Mouse (Mus musculus) forebrain, postnatal 0 days (tissue): ENCODE results near the gene Gm20481. TPM values are rescaled to one million over a fixed set of nuclear protein-coding genes. Genes with fewer than 3 reads are reported as not detected.

ENCODE experiments used
- ATAC-seq: fragments of 200-750 bp; cut with Nextera tagmentation; 2 replicates; pipeline ENCODE4 v1.8.0; 2017; ENCODE audit warnings: mild to moderate bottlenecking, moderate library complexity
- DNase-seq: peaks from one replicate; pipeline ENCODE4 v3.0.0-alpha.2; 2015
- H3K27ac ChIP-seq: fragments of 300-500 bp; sonication (generic); 2 replicates; pipeline ENCODE4 v1.5.1; 2014; ENCODE audit warnings: low read depth, mild to moderate bottlenecking, antibody characterized with exemption, low read length, moderate library complexity, mixed read lengths
- H3K27me3 ChIP-seq: fragments of 300-500 bp; sonication (generic); 2 replicates; pipeline ENCODE4 v1.6.1; 2014; ENCODE audit warnings: mild to moderate bottlenecking, low read length, mixed read lengths; ENCODE audit not compliant: insufficient read depth
- H3K36me3 ChIP-seq: fragments of 300-500 bp; sonication (generic); 2 replicates; pipeline ENCODE4 v1.6.1; 2014; ENCODE audit warnings: mild to moderate bottlenecking, moderate library complexity; ENCODE audit not compliant: insufficient read depth
- H3K4me1 ChIP-seq: fragments of 300-500 bp; sonication (generic); 2 replicates; pipeline ENCODE4 v1.6.1; 2014; ENCODE audit warnings: antibody characterized with exemption; ENCODE audit not compliant: insufficient read depth
- H3K4me2 ChIP-seq: fragments of 300-500 bp; sonication (generic); 2 replicates; pipeline ENCODE4 v1.6.1; 2014; ENCODE audit warnings: low read depth, mild to moderate bottlenecking, moderate library complexity
- H3K4me3 ChIP-seq: fragments of 300-500 bp; sonication (generic); 2 replicates; pipeline ENCODE4 v1.5.1; 2014; ENCODE audit warnings: low read depth, low read length, mixed read lengths
- H3K9ac ChIP-seq: fragments of 300-500 bp; sonication (generic); 2 replicates; pipeline ENCODE4 v1.6.1; 2014; ENCODE audit warnings: mild to moderate bottlenecking
- H3K9me3 ChIP-seq: fragments of 300-500 bp; sonication (generic); 2 replicates; pipeline ENCODE4 v1.6.1; 2016; ENCODE audit warnings: low read length
- CTCF ChIP-seq: sonication (generic); IDR thresholded peaks from 2 replicates; pipeline ENCODE4 v1.5.1; 2016; ENCODE audit warnings: antibody characterized with exemption, control low read depth, low read depth
- WGBS: fragments of 180-500 bp; shearing (Covaris S2); extraction: QIAGEN DNeasy Blood & Tissue Kit; methylation state at CpG from one replicate; pipeline ENCODE4 v1.1.7; 2014; 5-methylcytosine and 5-hydroxymethylcytosine counted together
- polyA plus RNA-seq: library from polyadenylated mRNA; unstranded; fragments of >200 nt; fragmentation: Nextera tagmentation; extraction: Ambion mirVana; gene quantifications from 2 replicates; pipeline ENCODE4 v1.2.1, GENCODE M21; 2015
- total RNA-seq: library from RNA; depleted of rRNA; stranded (reverse); fragments of >200 nt; gene quantifications from 2 replicates; pipeline ENCODE4 v1.2.3, GENCODE M21; 2014

Gene Gm20481
- total and polyA plus RNA-seq, 2 experiments from 2014 or later = not detected

DNA sequence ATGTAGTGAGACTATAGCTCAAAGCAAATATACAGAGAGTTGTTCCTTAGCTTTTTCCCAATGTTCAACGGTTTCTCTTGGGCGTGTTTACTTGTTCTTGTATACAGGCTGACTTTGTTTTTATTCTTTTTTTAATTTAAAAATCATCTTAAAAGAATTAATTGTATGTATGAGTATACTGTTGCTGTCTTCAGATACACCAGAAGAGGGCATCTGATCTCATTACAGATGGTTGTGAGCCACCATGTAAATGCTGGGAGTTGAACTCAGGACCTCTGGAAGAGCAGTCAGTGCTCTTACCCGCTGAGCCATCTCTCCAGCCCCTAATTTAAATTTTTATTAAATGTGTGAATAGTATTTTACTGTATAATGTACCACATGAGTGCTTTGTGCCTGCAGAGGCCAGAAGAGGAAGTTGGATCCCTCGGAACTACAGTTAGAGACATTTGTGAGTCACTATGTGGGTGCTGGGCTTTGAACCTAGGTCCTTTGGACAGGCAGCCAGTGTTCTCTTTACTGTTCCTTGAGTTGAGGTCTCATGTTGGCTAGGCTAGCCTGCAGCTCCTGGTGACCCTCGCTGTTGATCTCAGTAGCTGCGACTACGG, 37.8 kb downstream of the Gm20481 start:
- Histone ChIP-seq H3K27me3 (no peaks in the 10 kb centered on the region), H3K36me3 (peaks cover 67% of the 10 kb centered on the region), H3K9ac (no peak overlapping the region), H3K4me2 (no peak overlapping the region), H3K4me3 (no peak overlapping the region), H3K27ac (no peak overlapping the region), H3K4me1 (peaks cover 7% of the 10 kb centered on the region), H3K9me3 (no peaks in the 10 kb centered on the region)
- no peak for DNase-seq
- peak; percentile 37; the same call in 1 of the 2 replicates for TF ChIP-seq CTCF
- WGBS = 96% methylated on average over 7 of the region's 7 CpGs
- no peak for ATAC-seq

DNA sequence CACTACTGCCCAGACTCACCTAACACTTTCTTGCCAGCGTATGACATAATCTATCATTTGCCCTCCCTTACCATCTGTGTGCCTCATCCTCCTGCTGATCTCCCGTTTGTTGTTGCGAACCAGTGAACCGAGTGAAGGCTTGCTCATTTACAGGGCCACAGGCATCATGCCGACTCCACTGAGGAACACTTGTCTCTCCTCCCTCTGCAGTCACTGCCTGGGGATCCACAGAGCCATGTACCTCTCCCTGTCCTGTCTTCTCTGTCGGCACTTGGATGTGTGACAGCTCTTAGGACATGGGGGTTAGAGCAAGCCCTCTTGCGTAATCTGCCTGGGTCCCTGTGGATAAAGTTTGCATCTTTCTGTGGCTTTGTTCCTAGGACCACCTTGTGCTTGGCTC, 39.9 kb downstream of the Gm20481 start:
- Histone ChIP-seq H3K27ac (no peak overlapping the region), H3K9ac (no peak overlapping the region), H3K9me3 (no peaks in the 10 kb centered on the region), H3K36me3 (peaks cover 81% of the 10 kb centered on the region), H3K4me1 (no peaks in the 10 kb centered on the region), H3K4me3 (no peak overlapping the region), H3K4me2 (no peak overlapping the region), H3K27me3 (no peaks in the 10 kb centered on the region)
- DNase-seq (no peak), ATAC-seq (no peak)
- no peak for TF ChIP-seq CTCF
- WGBS = 86% methylated on average over 7 of the region's 7 CpGs

DNA sequence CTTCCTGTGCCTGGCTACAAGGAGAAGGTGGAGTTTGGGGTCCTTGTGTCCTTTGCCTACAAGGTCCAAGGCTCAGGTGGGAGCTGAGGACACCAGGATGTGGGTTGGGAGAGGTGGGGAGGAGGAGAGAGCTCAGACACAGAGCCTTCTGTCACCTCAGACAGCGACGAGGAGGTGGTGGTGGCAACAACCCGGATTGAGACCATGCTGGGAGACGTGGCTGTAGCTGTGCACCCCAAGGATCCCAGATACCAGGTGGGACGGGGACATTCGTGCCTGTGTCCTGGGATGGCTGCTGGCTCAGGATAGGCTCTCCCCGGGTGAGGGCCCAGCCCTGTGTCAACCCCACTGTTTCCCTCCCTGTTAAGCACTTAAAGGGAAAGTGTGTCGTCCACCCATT, 41.7 kb downstream of the Gm20481 start:
- H3K27me3 ChIP-seq = no peaks in the 10 kb centered on the region
- no peak overlapping the region for H3K27ac ChIP-seq
- H3K4me1 ChIP-seq = no peaks in the 10 kb centered on the region
- no peak overlapping the region for H3K4me2 ChIP-seq
- ATAC-seq = no peak
- no peaks in the 10 kb centered on the region for H3K9me3 ChIP-seq
- WGBS = 93% methylated on average over 8 of the region's 8 CpGs
- H3K4me3 ChIP-seq = no peak overlapping the region
- H3K9ac ChIP-seq = no peak overlapping the region
- DNase-seq = no peak
- peaks cover 85% of the 10 kb centered on the region for H3K36me3 ChIP-seq
- TF ChIP-seq CTCF = no peak

DNA sequence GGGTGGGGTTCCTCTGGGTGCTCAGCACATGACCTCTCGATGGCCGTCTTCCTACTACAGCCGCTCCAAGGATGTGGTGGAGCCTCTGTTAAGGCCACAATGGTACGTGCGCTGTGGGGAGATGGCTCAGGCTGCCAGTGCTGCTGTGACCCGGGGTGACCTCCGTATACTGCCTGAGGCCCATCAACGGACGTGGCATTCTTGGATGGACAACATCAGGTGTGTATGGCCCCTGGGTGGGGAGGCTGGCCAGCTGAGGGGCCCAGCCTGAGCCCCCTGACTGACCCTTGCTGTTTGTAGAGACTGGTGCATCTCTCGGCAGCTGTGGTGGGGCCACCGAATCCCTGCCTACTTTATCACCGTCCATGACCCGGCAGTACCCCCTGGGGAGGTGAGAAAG, 42.7 kb downstream of the Gm20481 start:
- no peak overlapping the region for H3K27ac ChIP-seq
- 91% methylated on average over 13 of the region's 13 CpGs for WGBS
- no peaks in the 10 kb centered on the region for H3K27me3 ChIP-seq
- H3K4me1 ChIP-seq = no peaks in the 10 kb centered on the region
- ATAC-seq (no peak), DNase-seq (no peak)
- no peak overlapping the region for H3K4me2 ChIP-seq
- no peak for TF ChIP-seq CTCF
- H3K9me3 ChIP-seq = no peaks in the 10 kb centered on the region
- no peak overlapping the region for H3K4me3 ChIP-seq
- H3K36me3 ChIP-seq = peaks cover 84% of the 10 kb centered on the region
- no peak overlapping the region for H3K9ac ChIP-seq

DNA sequence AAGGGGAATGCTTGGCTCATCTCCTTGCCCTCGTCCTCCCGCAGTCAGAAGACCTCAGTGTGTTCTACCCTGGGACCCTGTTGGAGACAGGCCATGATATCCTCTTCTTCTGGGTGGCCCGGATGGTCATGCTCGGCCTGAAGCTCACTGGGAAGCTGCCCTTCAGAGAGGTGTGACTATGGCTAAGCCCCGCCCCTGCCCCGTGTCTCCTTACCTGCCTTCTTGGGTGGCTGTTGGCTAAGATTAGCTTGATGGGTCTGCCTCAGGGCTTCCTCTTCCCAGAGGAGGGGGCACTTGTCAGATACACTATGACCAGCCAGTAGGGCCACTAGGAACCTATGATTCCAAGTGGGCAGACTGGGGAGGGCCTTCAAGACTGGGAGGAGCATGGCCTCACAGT, 43.5 kb downstream of the Gm20481 start:
- Histone ChIP-seq H3K9ac (no peak overlapping the region), H3K27me3 (no peaks in the 10 kb centered on the region), H3K36me3 (peaks cover 78% of the 10 kb centered on the region), H3K9me3 (no peaks in the 10 kb centered on the region), H3K4me2 (no peak overlapping the region), H3K4me3 (no peak overlapping the region), H3K4me1 (no peaks in the 10 kb centered on the region), H3K27ac (no peak overlapping the region)
- ATAC-seq (no peak), DNase-seq (no peak)
- TF ChIP-seq CTCF = no peak
- WGBS = 92% methylated on average over 6 of the region's 6 CpGs

DNA sequence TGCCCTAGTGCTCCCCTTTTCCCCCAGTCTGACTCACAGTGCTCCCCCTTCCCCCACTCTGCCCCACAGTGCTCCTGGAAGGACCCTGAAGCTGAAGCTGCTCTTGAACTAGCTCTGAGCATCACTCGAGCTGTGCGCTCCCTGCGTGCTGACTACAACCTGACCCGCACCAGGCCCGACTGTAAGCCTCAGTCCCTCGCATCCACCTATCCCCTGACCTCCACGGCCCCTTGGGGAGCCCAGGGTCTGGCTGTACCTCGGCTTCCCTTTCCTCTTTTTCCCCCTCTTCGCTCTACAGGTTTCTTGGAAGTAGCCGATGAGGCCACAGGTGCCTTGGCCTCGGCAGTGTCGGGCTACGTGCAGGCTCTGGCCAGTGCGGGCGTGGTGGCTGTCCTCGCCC, 45.6 kb downstream of the Gm20481 start:
- WGBS = 93% methylated on average over 16 of the region's 16 CpGs
- Histone ChIP-seq H3K27me3 (no peaks in the 10 kb centered on the region), H3K9me3 (no peaks in the 10 kb centered on the region), H3K27ac (no peak overlapping the region), H3K4me3 (no peak overlapping the region), H3K9ac (no peak overlapping the region), H3K4me1 (no peaks in the 10 kb centered on the region), H3K4me2 (no peak overlapping the region), H3K36me3 (peaks cover 63% of the 10 kb centered on the region)
- DNase-seq (no peak), ATAC-seq (no peak)
- no peak for TF ChIP-seq CTCF

DNA sequence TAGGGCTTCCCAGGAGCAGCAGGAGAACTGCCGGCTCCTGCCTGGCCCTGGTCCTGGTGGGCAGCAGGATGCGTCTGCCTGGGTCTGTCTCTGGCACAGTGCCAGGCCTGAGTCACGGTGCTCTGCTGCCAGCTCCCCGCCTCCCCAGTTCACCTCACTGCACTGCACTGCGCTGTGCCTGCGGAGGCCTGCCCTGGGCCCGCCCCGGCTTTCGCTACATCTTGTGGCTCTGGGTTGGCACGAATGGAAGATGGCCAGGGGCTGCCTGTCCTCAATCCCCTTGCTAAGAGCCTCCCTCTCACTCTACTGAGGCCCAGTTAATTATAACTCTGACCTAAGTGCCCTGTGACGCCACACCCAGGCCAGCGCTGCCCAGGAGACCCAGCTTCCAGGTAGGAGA, 46.7 kb downstream of the Gm20481 start, which contains the start of gene Vwa7:
Gene Vwa7, plus strand, starts transcription at position 204 of the 400 bp plus-strand sequence.
- Histone ChIP-seq H3K4me3 (no peak within 1 kb of the TSS), H3K36me3 (peaks cover 52% of the 10 kb centered on the region), H3K4me1 (peaks cover 1% of the 10 kb centered on the region; the same call in 1 of the 2 replicates), H3K4me2 (no peak within 1 kb of the TSS), H3K27me3 (no peaks in the 10 kb centered on the region; the same call in 1 of the 2 replicates), H3K9ac (no peak within 1 kb of the TSS), H3K27ac (no peak within 1 kb of the TSS), H3K9me3 (no peaks in the 10 kb centered on the region)
- DNase-seq (peak; percentile 31), ATAC-seq (peak; percentile 50)
- no peak for TF ChIP-seq CTCF
- 41% methylated on average over 12 of the region's 12 CpGs for WGBS
